Mouse (Mus musculus): ENCODE data around the gene Hoga1. TPM values are rescaled to one million over a fixed set of nuclear protein-coding genes. Genes with fewer than 3 reads are reported as not detected.

Gene Hoga1
- polyA plus RNA-seq, 1 experiment from 2014 or later: 8.1 TPM

DNA sequence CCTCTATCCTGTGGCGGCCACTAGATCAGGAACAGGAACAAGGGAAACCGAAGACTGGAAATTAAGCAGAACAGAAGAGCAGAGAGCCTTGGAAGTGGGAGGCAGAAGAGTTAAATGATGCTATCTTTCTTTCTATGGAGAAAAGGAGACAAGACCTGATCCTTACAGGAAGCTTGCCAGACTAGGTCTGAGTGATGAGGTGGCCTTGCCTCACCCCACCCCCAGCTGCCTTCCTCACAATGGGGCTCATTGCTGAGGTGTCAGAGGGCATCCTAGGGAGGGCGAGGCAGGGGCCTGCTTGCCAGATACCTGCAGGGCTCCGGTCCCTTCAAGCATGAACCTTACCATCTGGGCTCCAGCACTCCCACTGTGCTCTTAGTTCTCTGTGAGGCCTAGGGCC, 6.5 kb downstream of the Hoga1 start, which contains the start of gene 4933411K16Rik:
TSS of gene 4933411K16Rik (plus strand) at position 301 of the 400 bp plus-strand sequence.
- Histone ChIP-seq H3K4me1 (replicated peaks; ENCODE audit: control insufficient read depth, insufficient read depth, low read length) (no peaks in the 10 kb centered on the region), H3K27me3 (replicated peaks; ENCODE audit: control insufficient read depth, insufficient read depth, low read length) (no peaks in the 10 kb centered on the region), H3K4me3 (ENCODE audit: low read depth, low read length) (no peak within 1 kb of the TSS), H3K9me3 (ENCODE audit: control insufficient read depth, low read length) (no peaks in the 10 kb centered on the region), H3K9ac (ENCODE audit: low read depth, low read length) (no peak within 1 kb of the TSS), H3K4me2 (no peak within 1 kb of the TSS), H3K36me3 (ENCODE audit: control insufficient read depth, insufficient read depth, low read length) (peaks cover 2% of the 10 kb centered on the region; the same call in 1 of the 2 replicates), H3K27ac (ENCODE audit: low read depth, low read length) (no peak within 1 kb of the TSS)
- 68% methylated on average over 4 of the region's 4 CpGs for WGBS
- DNase-seq (ENCODE audit: low spot score): no peak
- no peak for ATAC-seq (replicated peaks; ENCODE audit: low FRiP score)

GRCm38 (mm10) chr19:42054255-42054654, 8.8 kb downstream of the Hoga1 start:
- no peak overlapping the region for H3K9ac ChIP-seq (ENCODE audit: low read depth, low read length)
- peaks cover 2% of the 10 kb centered on the region; the same call in 1 of the 2 replicates for H3K36me3 ChIP-seq (ENCODE audit: control insufficient read depth, insufficient read depth, low read length)
- H3K4me1 ChIP-seq (replicated peaks; ENCODE audit: control insufficient read depth, insufficient read depth, low read length): no peaks in the 10 kb centered on the region
- 76% methylated on average over 6 of the region's 6 CpGs for WGBS
- H3K4me3 ChIP-seq (ENCODE audit: low read depth, low read length): no peak overlapping the region
- H3K9me3 ChIP-seq (ENCODE audit: control insufficient read depth, low read length): no peaks in the 10 kb centered on the region
- no peak for DNase-seq (ENCODE audit: low spot score)
- H3K27me3 ChIP-seq (replicated peaks; ENCODE audit: control insufficient read depth, insufficient read depth, low read length): no peaks in the 10 kb centered on the region
- ATAC-seq (replicated peaks; ENCODE audit: low FRiP score): no peak
- no peak overlapping the region for H3K27ac ChIP-seq (ENCODE audit: low read depth, low read length)
- H3K4me2 ChIP-seq: no peak overlapping the region

- H3K9ac ChIP-seq (ENCODE audit: low read depth, low read length): no peak overlapping the region
- WGBS: 88% methylated on average over 2 of the region's 2 CpGs
- H3K36me3 ChIP-seq (ENCODE audit: control insufficient read depth, insufficient read depth, low read length): peaks cover 2% of the 10 kb centered on the region; the same call in 1 of the 2 replicates
- no peaks in the 10 kb centered on the region for H3K9me3 ChIP-seq (ENCODE audit: control insufficient read depth, low read length)
- H3K4me3 ChIP-seq (ENCODE audit: low read depth, low read length): no peak overlapping the region
- no peak for ATAC-seq (replicated peaks; ENCODE audit: low FRiP score)
- no peak for DNase-seq (ENCODE audit: low spot score)
- H3K27ac ChIP-seq (ENCODE audit: low read depth, low read length): no peak overlapping the region
- H3K27me3 ChIP-seq (replicated peaks; ENCODE audit: control insufficient read depth, insufficient read depth, low read length): no peaks in the 10 kb centered on the region
- H3K4me2 ChIP-seq: no peak overlapping the region
- H3K4me1 ChIP-seq (replicated peaks; ENCODE audit: control insufficient read depth, insufficient read depth, low read length): no peaks in the 10 kb centered on the region
Observed at GRCm38 (mm10) chr19:42055881-42056280, 10.5 kb downstream of the Hoga1 start.

DNA sequence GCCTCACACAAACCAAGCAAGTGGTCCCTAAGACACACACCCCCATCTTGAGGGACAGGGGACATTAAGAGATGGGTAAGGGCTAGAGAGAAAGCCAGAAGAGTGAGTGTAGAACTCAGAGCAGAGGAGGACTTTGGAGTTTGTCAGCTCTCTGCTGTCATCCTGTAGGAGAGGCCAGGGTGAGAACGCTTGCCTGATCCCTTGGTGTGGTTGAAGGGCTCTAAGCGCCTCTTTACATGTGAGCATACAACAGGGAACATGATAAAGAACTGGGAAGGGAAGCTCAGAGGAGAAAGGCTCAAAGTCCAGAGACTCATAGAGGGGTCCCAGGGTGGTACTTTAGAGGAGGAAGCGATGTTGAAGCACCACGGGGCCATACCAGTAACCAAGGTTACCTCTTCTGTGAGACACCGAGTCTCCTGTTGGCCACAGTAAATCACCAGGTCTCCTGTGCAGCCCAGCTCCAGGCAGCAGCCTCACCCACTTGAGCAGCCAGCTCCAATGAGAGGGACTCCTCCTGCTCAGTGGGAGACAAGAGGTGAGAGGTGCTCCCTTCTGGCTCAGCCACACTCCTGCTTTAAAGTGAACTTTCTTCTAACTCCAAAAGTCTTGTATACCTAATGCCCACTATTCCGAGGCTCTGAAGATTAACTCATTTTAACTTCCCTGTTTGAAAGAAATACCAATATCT, 11.5 kb downstream of the Hoga1 start:
- Histone ChIP-seq H3K27ac (ENCODE audit: low read depth, low read length) (no peak overlapping the region), H3K9me3 (ENCODE audit: control insufficient read depth, low read length) (no peaks in the 10 kb centered on the region), H3K4me1 (replicated peaks; ENCODE audit: control insufficient read depth, insufficient read depth, low read length) (no peaks in the 10 kb centered on the region), H3K4me3 (ENCODE audit: low read depth, low read length) (no peak overlapping the region), H3K36me3 (ENCODE audit: control insufficient read depth, insufficient read depth, low read length) (peaks cover 2% of the 10 kb centered on the region; the same call in 1 of the 2 replicates), H3K27me3 (replicated peaks; ENCODE audit: control insufficient read depth, insufficient read depth, low read length) (no peaks in the 10 kb centered on the region), H3K4me2 (no peak overlapping the region), H3K9ac (ENCODE audit: low read depth, low read length) (no peak overlapping the region)
- 73% methylated on average over 6 of the region's 6 CpGs for WGBS
- DNase-seq (ENCODE audit: low spot score): no peak
- no peak for ATAC-seq (replicated peaks; ENCODE audit: low FRiP score)

DNA sequence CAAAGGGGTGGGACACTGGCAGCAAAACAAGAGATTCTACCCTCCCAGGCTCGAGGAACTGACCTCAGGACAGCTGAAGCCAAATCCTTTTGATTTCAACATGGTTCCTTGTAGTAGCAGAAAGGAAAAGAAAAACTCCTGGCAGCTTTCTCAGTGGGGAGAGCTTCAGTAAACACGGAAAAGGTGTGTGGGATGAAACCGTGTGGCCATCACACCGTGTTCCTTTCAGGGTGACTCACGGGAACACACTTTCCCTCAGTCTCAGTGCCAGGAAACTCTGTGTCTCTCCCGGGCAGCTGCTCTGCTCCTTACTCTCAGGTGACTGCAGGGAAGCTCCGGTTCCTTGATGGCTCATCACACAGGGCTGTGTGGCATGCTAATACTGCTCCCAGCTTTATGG, 13.0 kb downstream of the Hoga1 start:
- WGBS: 60% methylated on average over 7 of the region's 7 CpGs

DNA sequence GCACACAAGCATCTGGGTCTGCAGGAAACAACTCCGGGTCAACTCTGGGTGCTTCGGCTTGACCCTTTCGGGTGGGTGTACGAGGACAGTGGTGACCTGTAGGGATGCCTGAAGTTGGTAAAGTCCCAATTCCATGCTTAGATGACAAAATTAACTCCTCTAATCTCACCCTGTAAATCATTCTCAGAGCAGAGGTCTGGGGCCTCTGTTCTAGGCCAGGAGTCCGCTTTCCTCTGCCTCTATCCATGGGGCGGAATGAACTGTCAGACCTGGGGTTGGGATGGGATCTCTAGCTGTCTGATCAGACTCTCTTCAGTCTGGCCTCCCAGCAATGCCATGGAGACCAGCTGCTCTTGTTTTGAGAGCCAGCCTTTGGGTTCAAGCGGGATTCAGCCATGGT, 16.0 kb downstream of the Hoga1 start:
- DNase-seq (ENCODE audit: low spot score): no peak

More for the DNA sequence above, 13.0 kb downstream of the Hoga1 start:
- Histone ChIP-seq H3K27ac (ENCODE audit: low read depth, low read length) (no peak overlapping the region), H3K27me3 (replicated peaks; ENCODE audit: control insufficient read depth, insufficient read depth, low read length) (no peaks in the 10 kb centered on the region), H3K4me3 (ENCODE audit: low read depth, low read length) (no peak overlapping the region), H3K9me3 (ENCODE audit: control insufficient read depth, low read length) (no peaks in the 10 kb centered on the region), H3K9ac (ENCODE audit: low read depth, low read length) (no peak overlapping the region), H3K36me3 (ENCODE audit: control insufficient read depth, insufficient read depth, low read length) (no peaks in the 10 kb centered on the region), H3K4me1 (replicated peaks; ENCODE audit: control insufficient read depth, insufficient read depth, low read length) (no peaks in the 10 kb centered on the region), H3K4me2 (no peak overlapping the region)
- ATAC-seq (replicated peaks; ENCODE audit: low FRiP score): no peak
- DNase-seq (ENCODE audit: low spot score): no peak

DNA sequence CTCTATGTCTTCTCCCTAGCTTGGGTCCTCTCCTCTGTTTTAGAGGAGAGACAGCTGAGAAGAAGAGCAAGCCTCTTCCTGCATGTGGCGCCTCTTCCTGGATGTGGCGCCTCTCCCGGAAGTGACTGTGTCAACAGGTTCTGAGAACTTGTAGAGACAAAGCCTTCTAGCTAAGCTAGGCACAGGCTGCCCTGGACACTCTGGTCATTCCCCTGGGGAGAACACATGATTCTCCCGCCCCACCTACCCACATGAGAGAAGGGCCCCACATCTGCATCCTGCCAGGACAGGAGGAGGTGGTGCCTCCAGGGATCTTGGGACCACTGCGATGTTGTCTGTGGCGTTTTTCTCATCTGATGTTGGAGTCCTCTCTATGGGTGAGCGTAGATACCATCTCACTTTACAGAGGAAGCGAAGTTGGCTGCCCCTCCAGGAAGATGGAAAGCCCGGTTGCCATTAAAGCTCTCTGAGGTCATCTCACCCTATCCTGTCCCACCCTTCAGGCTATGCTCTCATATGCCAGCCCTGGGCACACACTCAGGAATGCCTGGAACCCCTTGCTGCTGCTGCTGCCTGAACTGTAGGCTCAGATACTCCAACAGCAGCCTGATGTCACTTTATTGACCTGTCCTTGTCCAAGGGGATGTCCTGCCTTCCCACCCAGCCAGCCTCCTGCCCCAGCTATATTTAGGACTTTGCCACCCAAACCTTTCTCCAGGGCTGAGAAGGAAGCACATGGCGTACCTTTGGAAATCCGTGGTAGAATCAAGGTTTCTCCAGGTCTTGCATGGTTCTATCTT, 23.2 kb downstream of the Hoga1 start:
- H3K9me3 ChIP-seq (ENCODE audit: control insufficient read depth, low read length): no peaks in the 10 kb centered on the region
- H3K4me2 ChIP-seq: no peak overlapping the region
- no peaks in the 10 kb centered on the region; the same call in 1 of the 2 replicates for H3K4me1 ChIP-seq (replicated peaks; ENCODE audit: control insufficient read depth, insufficient read depth, low read length)
- no peaks in the 10 kb centered on the region for H3K27me3 ChIP-seq (replicated peaks; ENCODE audit: control insufficient read depth, insufficient read depth, low read length)
- ATAC-seq (replicated peaks; ENCODE audit: low FRiP score) (no peak), DNase-seq (ENCODE audit: low spot score) (no peak)
- no peak overlapping the region for H3K4me3 ChIP-seq (ENCODE audit: low read depth, low read length)
- no peak overlapping the region for H3K9ac ChIP-seq (ENCODE audit: low read depth, low read length)
- whole genome bisulfite sequencing: 65% methylated on average over 11 of the region's 11 CpGs
- no peak overlapping the region for H3K27ac ChIP-seq (ENCODE audit: low read depth, low read length)
- no peaks in the 10 kb centered on the region for H3K36me3 ChIP-seq (ENCODE audit: control insufficient read depth, insufficient read depth, low read length)

More for the DNA sequence above, 16.0 kb downstream of the Hoga1 start:
- 88% methylated on average over 7 of the region's 7 CpGs for WGBS
- H3K4me3 ChIP-seq (ENCODE audit: low read depth, low read length): no peak overlapping the region
- H3K4me2 ChIP-seq: no peak overlapping the region
- no peak overlapping the region for H3K9ac ChIP-seq (ENCODE audit: low read depth, low read length)
- no peaks in the 10 kb centered on the region for H3K4me1 ChIP-seq (replicated peaks; ENCODE audit: control insufficient read depth, insufficient read depth, low read length)
- ATAC-seq (replicated peaks; ENCODE audit: low FRiP score): no peak
- H3K27me3 ChIP-seq (replicated peaks; ENCODE audit: control insufficient read depth, insufficient read depth, low read length): no peaks in the 10 kb centered on the region
- H3K9me3 ChIP-seq (ENCODE audit: control insufficient read depth, low read length): no peaks in the 10 kb centered on the region
- no peak overlapping the region for H3K27ac ChIP-seq (ENCODE audit: low read depth, low read length)
- no peaks in the 10 kb centered on the region for H3K36me3 ChIP-seq (ENCODE audit: control insufficient read depth, insufficient read depth, low read length)

- 61% methylated on average over 6 of the region's 6 CpGs for WGBS
- DNase-seq (ENCODE audit: low spot score): no peak
- H3K4me3 ChIP-seq (ENCODE audit: low read depth, low read length): no peak overlapping the region
- H3K36me3 ChIP-seq (ENCODE audit: control insufficient read depth, insufficient read depth, low read length): no peaks in the 10 kb centered on the region
- no peak for ATAC-seq (replicated peaks; ENCODE audit: low FRiP score)
- no peak overlapping the region for H3K4me2 ChIP-seq
- no peaks in the 10 kb centered on the region; the same call in 1 of the 2 replicates for H3K4me1 ChIP-seq (replicated peaks; ENCODE audit: control insufficient read depth, insufficient read depth, low read length)
- H3K27ac ChIP-seq (ENCODE audit: low read depth, low read length): no peak overlapping the region
- H3K9ac ChIP-seq (ENCODE audit: low read depth, low read length): no peak overlapping the region
- H3K9me3 ChIP-seq (ENCODE audit: control insufficient read depth, low read length): no peaks in the 10 kb centered on the region
- no peaks in the 10 kb centered on the region for H3K27me3 ChIP-seq (replicated peaks; ENCODE audit: control insufficient read depth, insufficient read depth, low read length)
Observed at GRCm38 (mm10) chr19:42069241-42069525, 23.8 kb downstream of the Hoga1 start.

Measured in liver, embryonic 11.5 days (tissue).